Mouse (Mus musculus) ES-Bruce4 (cell line): Measurements from ENCODE around the gene Itln1.
"Not testable (repeated sequence)": the region's sequence is repeated elsewhere in the genome, so short reads cannot be mapped to it uniquely, and the experiment has no call there.

Experiments
- CTCF ChIP-seq: IDR thresholded peaks from one replicate; pipeline ENCODE4 v1.8.1; 2011; ENCODE audit warnings: low read depth, low read length
- EP300 ChIP-seq: IDR thresholded peaks from 2 replicates; pipeline ENCODE4 v1.6.1; 2011; ENCODE audit warnings: low read depth, low read length; ENCODE audit not compliant: insufficient read depth
- POLR2A ChIP-seq: IDR thresholded peaks from one replicate; pipeline ENCODE4 v1.8.1; 2011; ENCODE audit warnings: low read length; ENCODE audit not compliant: insufficient read depth

DNA sequence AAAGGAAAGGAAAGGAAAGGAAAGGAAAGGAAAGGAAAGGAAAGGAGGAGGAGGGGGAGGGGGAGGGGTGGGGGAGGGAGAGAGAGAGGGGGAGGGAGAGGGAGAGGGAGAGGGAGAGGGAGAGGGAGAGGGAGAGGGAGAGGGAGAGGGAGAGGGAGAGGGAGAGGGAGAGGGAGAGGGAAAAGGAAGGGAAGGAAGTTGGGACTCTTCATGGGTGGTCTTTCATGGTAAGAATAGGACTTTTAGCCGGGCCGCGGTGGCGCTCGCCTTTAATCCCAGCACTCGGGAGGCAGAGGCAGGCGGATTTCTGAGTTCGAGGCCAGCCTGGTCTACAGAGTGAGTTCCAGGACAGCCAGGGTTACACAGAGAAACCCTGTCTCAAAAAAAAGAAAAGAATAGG, 63.2 kb downstream of the Itln1 start:
- TF ChIP-seq POLR2A, CTCF, EP300: not testable (repeated sequence)
